Mouse (Mus musculus): ENCODE measurements at regions not wholly inside any gene's neighbourhood (a gene's known extent, or its start where the extent isn't known, plus 50 kb on each side); places are given as distances from the start of the nearest gene placed in this dataset.

GRCm38 (mm10) chr9:14108798-14109197 lies 166.1 kb upstream of the Sesn3 start:
- WGBS, result 91% methylated on average over 4 of the region's 4 CpGs
- H3K4me1 ChIP-seq (ENCODE audit: control insufficient read depth, insufficient read depth, low read length), result no peaks in the 10 kb centered on the region
- H3K9ac ChIP-seq (ENCODE audit: low read length), result no peak overlapping the region
- no peak overlapping the region for H3K4me2 ChIP-seq (ENCODE audit: low read depth)
- ATAC-seq (ENCODE audit: insufficient read depth, low FRiP score, low TSS enrichment), result no peak
- no peak overlapping the region for H3K4me3 ChIP-seq (ENCODE audit: low read depth, low read length)
- DNase-seq (ENCODE audit: low spot score), result no peak
- H3K27me3 ChIP-seq (ENCODE audit: control insufficient read depth, insufficient read depth, low read length), result no peaks in the 10 kb centered on the region
- no peak overlapping the region for H3K27ac ChIP-seq (ENCODE audit: low read depth, low read length)
- H3K9me3 ChIP-seq (ENCODE audit: control insufficient read depth, low read length), result no peaks in the 10 kb centered on the region
- H3K36me3 ChIP-seq (ENCODE audit: control insufficient read depth, insufficient read depth, low read length), result no peaks in the 10 kb centered on the region

- no peaks in the 10 kb centered on the region for H3K9me3 ChIP-seq (ENCODE audit: control insufficient read depth, low read length)
- no peak overlapping the region for H3K9ac ChIP-seq (ENCODE audit: low read length)
- H3K4me1 ChIP-seq (ENCODE audit: control insufficient read depth, insufficient read depth, low read length), result no peaks in the 10 kb centered on the region
- no peak overlapping the region for H3K4me2 ChIP-seq (ENCODE audit: low read depth)
- WGBS, result 83% methylated on average over 4 of the region's 4 CpGs
- no peaks in the 10 kb centered on the region for H3K27me3 ChIP-seq (ENCODE audit: control insufficient read depth, insufficient read depth, low read length)
- H3K27ac ChIP-seq (ENCODE audit: low read depth, low read length), result no peak overlapping the region
- ATAC-seq (ENCODE audit: insufficient read depth, low FRiP score, low TSS enrichment), result no peak
- no peak for DNase-seq (ENCODE audit: low spot score)
- no peaks in the 10 kb centered on the region for H3K36me3 ChIP-seq (ENCODE audit: control insufficient read depth, insufficient read depth, low read length)
- no peak overlapping the region for H3K4me3 ChIP-seq (ENCODE audit: low read depth, low read length)
Measured at GRCm38 (mm10) chr9:14109492-14109891, 165.4 kb upstream of the Sesn3 start.

- 44% methylated on average over 2 of the region's 2 CpGs for WGBS
- no peaks in the 10 kb centered on the region for H3K27me3 ChIP-seq (ENCODE audit: control insufficient read depth, insufficient read depth, low read length)
- DNase-seq (ENCODE audit: low spot score) (no peak), ATAC-seq (ENCODE audit: insufficient read depth, low FRiP score, low TSS enrichment) (no peak)
- H3K4me1 ChIP-seq (ENCODE audit: control insufficient read depth, insufficient read depth, low read length), result no peaks in the 10 kb centered on the region
- no peak overlapping the region for H3K4me2 ChIP-seq (ENCODE audit: low read depth)
- no peaks in the 10 kb centered on the region for H3K9me3 ChIP-seq (ENCODE audit: control insufficient read depth, low read length)
- H3K4me3 ChIP-seq (ENCODE audit: low read depth, low read length), result no peak overlapping the region
- no peak overlapping the region for H3K27ac ChIP-seq (ENCODE audit: low read depth, low read length)
- no peaks in the 10 kb centered on the region for H3K36me3 ChIP-seq (ENCODE audit: control insufficient read depth, insufficient read depth, low read length)
- H3K9ac ChIP-seq (ENCODE audit: low read length), result no peak overlapping the region
Measured at GRCm38 (mm10) chr9:14111713-14112112, 163.2 kb upstream of the Sesn3 start.

DNA sequence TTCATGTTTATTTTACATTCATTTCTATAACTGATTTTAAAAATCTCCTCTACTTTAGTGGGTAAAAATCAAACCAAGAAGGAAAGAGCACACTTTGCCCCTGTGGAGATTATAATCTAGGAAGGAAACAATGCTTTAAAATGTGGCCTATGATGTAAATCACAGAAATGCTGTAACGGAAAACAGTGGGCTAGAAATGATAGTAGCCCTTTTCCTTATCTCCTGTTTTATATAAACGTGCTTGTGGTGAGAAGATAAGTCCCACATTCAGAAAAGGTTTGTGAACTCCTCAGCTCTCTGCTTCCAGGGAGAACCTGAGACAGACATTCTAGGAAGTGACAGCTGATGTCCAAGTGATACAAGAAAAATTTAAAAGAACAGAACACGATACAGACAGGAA lies 159.3 kb upstream of the Sesn3 start:
- ATAC-seq (ENCODE audit: insufficient read depth, low FRiP score, low TSS enrichment), result no peak
- 84% methylated on average over 3 of the region's 3 CpGs for WGBS
- no peaks in the 10 kb centered on the region for H3K36me3 ChIP-seq (ENCODE audit: control insufficient read depth, insufficient read depth, low read length)
- H3K9me3 ChIP-seq (ENCODE audit: control insufficient read depth, low read length), result no peaks in the 10 kb centered on the region
- no peak overlapping the region for H3K27ac ChIP-seq (ENCODE audit: low read depth, low read length)
- no peaks in the 10 kb centered on the region for H3K27me3 ChIP-seq (ENCODE audit: control insufficient read depth, insufficient read depth, low read length)
- H3K4me2 ChIP-seq (ENCODE audit: low read depth), result no peak overlapping the region
- H3K9ac ChIP-seq (ENCODE audit: low read length), result no peak overlapping the region
- no peak for DNase-seq (ENCODE audit: low spot score)
- no peaks in the 10 kb centered on the region for H3K4me1 ChIP-seq (ENCODE audit: control insufficient read depth, insufficient read depth, low read length)
- H3K4me3 ChIP-seq (ENCODE audit: low read depth, low read length), result no peak overlapping the region

DNA sequence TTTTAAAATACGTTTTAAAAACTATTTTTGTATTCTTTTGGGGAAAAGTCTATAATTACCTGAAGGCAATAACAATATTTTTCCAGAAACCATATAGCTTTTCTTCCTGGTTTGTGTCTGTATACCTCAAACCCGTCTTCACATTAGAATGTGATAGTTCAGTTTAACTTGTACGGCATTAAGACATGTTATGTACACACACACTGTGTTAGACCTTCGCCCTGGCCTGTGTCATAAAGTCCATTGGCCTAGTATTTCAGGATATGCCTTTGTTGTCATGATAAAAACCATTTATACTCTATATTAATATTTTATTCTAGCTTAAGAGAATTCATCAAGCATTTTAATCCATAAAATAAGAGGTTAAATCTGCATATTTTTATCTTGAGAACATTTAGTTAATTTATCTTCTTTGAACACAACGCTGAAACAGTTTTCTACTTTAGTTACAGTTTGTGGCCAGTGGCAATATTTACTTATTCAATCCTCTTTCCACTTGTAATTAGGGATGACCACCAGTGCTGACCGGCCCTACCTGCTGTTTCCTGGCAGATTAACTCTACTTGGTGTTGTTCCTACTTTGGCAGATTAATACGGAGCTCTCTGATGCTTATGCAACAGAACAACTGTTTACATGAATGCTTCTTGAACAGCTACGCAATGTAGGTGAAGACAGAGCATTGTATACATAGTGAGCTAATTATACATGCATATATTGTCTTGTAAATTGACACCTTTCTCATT lies 158.6 kb upstream of the Sesn3 start:
- H3K4me1 ChIP-seq (ENCODE audit: control insufficient read depth, insufficient read depth, low read length), result no peaks in the 10 kb centered on the region
- ATAC-seq (ENCODE audit: insufficient read depth, low FRiP score, low TSS enrichment), result no peak
- no peak for DNase-seq (ENCODE audit: low spot score)
- 82% methylated on average over 8 of the region's 8 CpGs for WGBS
- no peaks in the 10 kb centered on the region for H3K27me3 ChIP-seq (ENCODE audit: control insufficient read depth, insufficient read depth, low read length)
- no peak overlapping the region for H3K9ac ChIP-seq (ENCODE audit: low read length)
- no peak overlapping the region for H3K27ac ChIP-seq (ENCODE audit: low read depth, low read length)
- H3K36me3 ChIP-seq (ENCODE audit: control insufficient read depth, insufficient read depth, low read length), result no peaks in the 10 kb centered on the region
- no peak overlapping the region for H3K4me3 ChIP-seq (ENCODE audit: low read depth, low read length)
- H3K9me3 ChIP-seq (ENCODE audit: control insufficient read depth, low read length), result no peaks in the 10 kb centered on the region
- H3K4me2 ChIP-seq (ENCODE audit: low read depth), result no peak overlapping the region

GRCm38 (mm10) chr9:14133372-14133771 lies 141.5 kb upstream of the Sesn3 start:
- Histone ChIP-seq H3K4me1 (ENCODE audit: control insufficient read depth, insufficient read depth, low read length) (no peaks in the 10 kb centered on the region), H3K36me3 (ENCODE audit: control insufficient read depth, insufficient read depth, low read length) (no peaks in the 10 kb centered on the region), H3K27me3 (ENCODE audit: control insufficient read depth, insufficient read depth, low read length) (no peaks in the 10 kb centered on the region), H3K9me3 (ENCODE audit: control insufficient read depth, low read length) (no peaks in the 10 kb centered on the region), H3K9ac (ENCODE audit: low read length) (no peak overlapping the region), H3K4me3 (ENCODE audit: low read depth, low read length) (no peak overlapping the region), H3K27ac (ENCODE audit: low read depth, low read length) (no peak overlapping the region), H3K4me2 (ENCODE audit: low read depth) (no peak overlapping the region)
- DNase-seq (ENCODE audit: low spot score), result no peak
- 95% methylated on average over 5 of the region's 5 CpGs for WGBS
- no peak for ATAC-seq (ENCODE audit: insufficient read depth, low FRiP score, low TSS enrichment)

GRCm38 (mm10) chr9:14134894-14135450 lies 139.9 kb upstream of the Sesn3 start:
- ATAC-seq (ENCODE audit: insufficient read depth, low FRiP score, low TSS enrichment), result no peak
- 75% methylated on average over 6 of the region's 6 CpGs for WGBS
- Histone ChIP-seq H3K9me3 (ENCODE audit: control insufficient read depth, low read length) (no peaks in the 10 kb centered on the region), H3K27me3 (ENCODE audit: control insufficient read depth, insufficient read depth, low read length) (no peaks in the 10 kb centered on the region), H3K36me3 (ENCODE audit: control insufficient read depth, insufficient read depth, low read length) (no peaks in the 10 kb centered on the region), H3K4me1 (ENCODE audit: control insufficient read depth, insufficient read depth, low read length) (no peaks in the 10 kb centered on the region), H3K9ac (ENCODE audit: low read length) (no peak overlapping the region), H3K27ac (ENCODE audit: low read depth, low read length) (no peak overlapping the region), H3K4me3 (ENCODE audit: low read depth, low read length) (no peak overlapping the region), H3K4me2 (ENCODE audit: low read depth) (no peak overlapping the region)
- no peak for DNase-seq (ENCODE audit: low spot score)

DNA sequence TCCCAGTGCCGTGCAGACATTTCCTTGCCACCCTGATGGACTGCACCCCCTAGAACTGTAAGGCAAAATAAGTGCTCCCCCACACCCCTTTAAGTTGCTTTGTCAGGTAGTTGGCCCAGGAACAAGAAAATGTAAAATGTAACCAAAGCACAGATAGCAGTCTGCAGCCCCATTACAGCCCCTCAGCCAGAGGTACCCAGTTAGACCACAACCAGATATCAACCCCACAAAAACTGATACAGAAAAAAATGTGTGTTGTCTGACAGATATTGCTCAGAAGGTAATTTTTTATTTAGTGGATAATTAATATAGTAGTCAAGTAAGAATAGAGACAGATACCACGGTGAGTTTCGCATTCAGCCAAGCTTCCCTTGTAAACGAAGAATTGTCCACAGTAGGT lies 133.5 kb upstream of the Sesn3 start:
- H3K36me3 ChIP-seq (ENCODE audit: control insufficient read depth, insufficient read depth, low read length), result no peaks in the 10 kb centered on the region
- ATAC-seq (ENCODE audit: insufficient read depth, low FRiP score, low TSS enrichment) (no peak), DNase-seq (ENCODE audit: low spot score) (no peak)
- no peaks in the 10 kb centered on the region for H3K27me3 ChIP-seq (ENCODE audit: control insufficient read depth, insufficient read depth, low read length)
- over 99% methylated on average over 4 of the region's 4 CpGs for WGBS
- H3K4me3 ChIP-seq (ENCODE audit: low read depth, low read length), result no peak overlapping the region
- H3K4me1 ChIP-seq (ENCODE audit: control insufficient read depth, insufficient read depth, low read length), result no peaks in the 10 kb centered on the region
- H3K9me3 ChIP-seq (ENCODE audit: control insufficient read depth, low read length), result no peaks in the 10 kb centered on the region
- H3K27ac ChIP-seq (ENCODE audit: low read depth, low read length), result no peak overlapping the region
- H3K4me2 ChIP-seq (ENCODE audit: low read depth), result no peak overlapping the region
- no peak overlapping the region for H3K9ac ChIP-seq (ENCODE audit: low read length)

DNA sequence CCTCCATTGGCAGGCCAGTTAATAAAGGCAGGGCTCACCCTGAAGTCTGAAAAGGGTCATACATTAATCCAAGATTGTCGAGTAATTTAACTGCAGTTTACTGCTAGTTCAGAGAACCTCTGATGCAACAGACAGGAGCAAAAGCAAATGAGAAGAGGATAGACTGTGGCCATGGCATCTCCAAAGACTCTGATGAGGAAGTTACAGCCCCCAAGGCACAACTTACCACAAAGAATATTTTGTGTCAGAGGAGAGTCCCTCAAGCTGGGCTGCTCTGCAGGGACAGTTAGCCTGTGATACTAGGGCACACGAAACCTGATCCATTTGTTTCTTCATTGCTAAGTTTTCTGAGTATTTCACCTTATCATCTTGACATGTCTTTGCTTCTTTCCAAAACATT lies 130.9 kb upstream of the Sesn3 start:
- no peak overlapping the region for H3K27ac ChIP-seq (ENCODE audit: low read depth, low read length)
- H3K27me3 ChIP-seq (ENCODE audit: control insufficient read depth, insufficient read depth, low read length), result no peaks in the 10 kb centered on the region
- H3K4me3 ChIP-seq (ENCODE audit: low read depth, low read length), result no peak overlapping the region
- WGBS, result 50% methylated on average over 2 of the region's 2 CpGs
- ATAC-seq (ENCODE audit: insufficient read depth, low FRiP score, low TSS enrichment) (no peak), DNase-seq (ENCODE audit: low spot score) (no peak)
- H3K9ac ChIP-seq (ENCODE audit: low read length), result no peak overlapping the region
- no peak overlapping the region for H3K4me2 ChIP-seq (ENCODE audit: low read depth)
- H3K36me3 ChIP-seq (ENCODE audit: control insufficient read depth, insufficient read depth, low read length), result no peaks in the 10 kb centered on the region
- H3K9me3 ChIP-seq (ENCODE audit: control insufficient read depth, low read length), result no peaks in the 10 kb centered on the region
- no peaks in the 10 kb centered on the region for H3K4me1 ChIP-seq (ENCODE audit: control insufficient read depth, insufficient read depth, low read length)
